Mouse (Mus musculus) kidney, embryonic 16.5 days (tissue): ENCODE results near the gene Serpina1f. TPM values are rescaled to one million over a fixed set of nuclear protein-coding genes. Genes with fewer than 3 reads are reported as not detected.
"Not testable (repeated sequence)": the region's sequence is repeated elsewhere in the genome, so short reads cannot be mapped to it uniquely, and the experiment has no call there.

ENCODE experiments used
- ATAC-seq: fragments of 200-750 bp; cut with Nextera tagmentation; 2 replicates; pipeline ENCODE4 v1.8.0; 2017; ENCODE audit warnings: moderate TSS enrichment; ENCODE audit not compliant: low FRiP score, low TSS enrichment
- H3K27ac ChIP-seq: fragments of 300-500 bp; sonication (generic); 2 replicates; pipeline ENCODE4 v1.5.1; 2014; ENCODE audit warnings: low read length
- H3K27me3 ChIP-seq: fragments of 300-500 bp; sonication (generic); 2 replicates; pipeline ENCODE4 v1.6.1; 2014; ENCODE audit warnings: low read length, control low read depth, mixed read lengths; ENCODE audit not compliant: insufficient read depth
- H3K36me3 ChIP-seq: fragments of 300-500 bp; sonication (generic); 2 replicates; pipeline ENCODE4 v1.6.1; 2014; ENCODE audit warnings: low read length, control low read depth, mixed read lengths; ENCODE audit not compliant: insufficient read depth
- H3K4me1 ChIP-seq: fragments of 300-500 bp; sonication (generic); 2 replicates; pipeline ENCODE4 v1.6.1; 2014; ENCODE audit warnings: low read length, control low read depth, mixed read lengths; ENCODE audit not compliant: insufficient read depth
- H3K4me2 ChIP-seq: fragments of 300-500 bp; sonication (generic); replicated peaks from 2 replicates; pipeline ENCODE4 v1.6.1; 2014; ENCODE audit warnings: low read depth, low read length
- H3K4me3 ChIP-seq: fragments of 300-500 bp; sonication (generic); 2 replicates; pipeline ENCODE4 v1.5.1; 2014; ENCODE audit warnings: mild to moderate bottlenecking, low read length
- H3K9ac ChIP-seq: fragments of 300-500 bp; sonication (generic); replicated peaks from 2 replicates; pipeline ENCODE4 v1.6.1; 2014; ENCODE audit warnings: low read length
- H3K9me3 ChIP-seq: fragments of 300-500 bp; sonication (generic); 2 replicates; pipeline ENCODE4 v1.6.1; 2016; ENCODE audit warnings: low read length, control low read depth
- WGBS: fragments of 180-500 bp; shearing (Covaris S2); extraction: QIAGEN DNeasy Blood & Tissue Kit; methylation state at CpG from one replicate; pipeline ENCODE4 v1.1.7; 2014; 5-methylcytosine and 5-hydroxymethylcytosine counted together
- polyA plus RNA-seq: library from polyadenylated mRNA; unstranded; fragments of >200 nt; fragmentation: Nextera tagmentation; extraction: Ambion mirVana; gene quantifications from 2 replicates; pipeline ENCODE4 v1.2.1, GENCODE M21; 2015

The Serpina1f gene
- polyA plus RNA-seq: not detected in 2 replicates

- no peak for ATAC-seq
- Histone ChIP-seq H3K9me3 (no peaks in the 10 kb centered on the region), H3K27ac (no peak within 1 kb of the TSS), H3K36me3 (no peaks in the 10 kb centered on the region), H3K4me2 (no peak within 1 kb of the TSS), H3K27me3 (no peaks in the 10 kb centered on the region), H3K4me3 (no peak within 1 kb of the TSS), H3K9ac (no peak within 1 kb of the TSS), H3K4me1 (no peaks in the 10 kb centered on the region)
- WGBS: 79% methylated on average over 8 of the region's 8 CpGs
Observed at GRCm38 (mm10) chr12:103695429-103695828, at the start of gene Serpina1f. Gene Serpina1f, minus strand, starts transcription at chr12:103695529.

GRCm38 (mm10) chr12:103737791-103738580 lies 42.7 kb upstream of the Serpina1f start:
- not testable (repeated sequence) for H3K9me3 ChIP-seq, ATAC-seq, H3K9ac ChIP-seq, H3K4me1 ChIP-seq, H3K4me3 ChIP-seq, H3K27ac ChIP-seq, H3K27me3 ChIP-seq, H3K4me2 ChIP-seq, H3K36me3 ChIP-seq
- 67% methylated on average over 5 of the region's 6 CpGs for WGBS

- H3K36me3 ChIP-seq, H3K4me3 ChIP-seq, H3K9me3 ChIP-seq, ATAC-seq, H3K4me2 ChIP-seq, H3K27me3 ChIP-seq, H3K27ac ChIP-seq, H3K9ac ChIP-seq, H3K4me1 ChIP-seq: not testable (repeated sequence)
- 82% methylated on average over 4 of the region's 4 CpGs for WGBS
Observed at GRCm38 (mm10) chr12:103735566-103735965, 40.2 kb upstream of the Serpina1f start.

- H3K27ac ChIP-seq, ATAC-seq, H3K4me2 ChIP-seq, H3K4me1 ChIP-seq, H3K4me3 ChIP-seq, H3K36me3 ChIP-seq, H3K9ac ChIP-seq, H3K27me3 ChIP-seq, H3K9me3 ChIP-seq: not testable (repeated sequence)
- WGBS: 81% methylated on average over 4 of the region's 4 CpGs
Observed at GRCm38 (mm10) chr12:103735101-103735500, 39.8 kb upstream of the Serpina1f start.

GRCm38 (mm10) chr12:103711537-103711936 lies 16.2 kb upstream of the Serpina1f start:
- 80% methylated on average over 3 of the region's 3 CpGs for WGBS
- H3K27me3 ChIP-seq: no peaks in the 10 kb centered on the region
- H3K4me2 ChIP-seq: no peak overlapping the region
- no peaks in the 10 kb centered on the region for H3K9me3 ChIP-seq
- H3K36me3 ChIP-seq: no peaks in the 10 kb centered on the region
- H3K9ac ChIP-seq: no peak overlapping the region
- H3K27ac ChIP-seq: no peak overlapping the region
- no peaks in the 10 kb centered on the region for H3K4me1 ChIP-seq
- no peak for ATAC-seq
- no peak overlapping the region for H3K4me3 ChIP-seq

GRCm38 (mm10) chr12:103710405-103710804 lies 15.1 kb upstream of the Serpina1f start:
- ATAC-seq: no peak
- Histone ChIP-seq H3K4me2 (no peak overlapping the region), H3K36me3 (no peaks in the 10 kb centered on the region), H3K4me3 (no peak overlapping the region), H3K27ac (no peak overlapping the region), H3K27me3 (no peaks in the 10 kb centered on the region), H3K9ac (no peak overlapping the region), H3K4me1 (no peaks in the 10 kb centered on the region), H3K9me3 (no peaks in the 10 kb centered on the region)
- 54% methylated on average over 1 of the region's 1 CpGs for WGBS

GRCm38 (mm10) chr12:103706113-103706512 lies 10.8 kb upstream of the Serpina1f start:
- no peaks in the 10 kb centered on the region for H3K4me1 ChIP-seq
- H3K36me3 ChIP-seq: no peaks in the 10 kb centered on the region
- H3K27me3 ChIP-seq: no peaks in the 10 kb centered on the region
- 70% methylated on average over 4 of the region's 4 CpGs for WGBS
- no peak overlapping the region for H3K4me3 ChIP-seq
- H3K9ac ChIP-seq: no peak overlapping the region
- H3K27ac ChIP-seq: no peak overlapping the region
- H3K9me3 ChIP-seq: no peaks in the 10 kb centered on the region
- H3K4me2 ChIP-seq: no peak overlapping the region
- ATAC-seq: no peak

GRCm38 (mm10) chr12:103705547-103705946 lies 10.2 kb upstream of the Serpina1f start:
- Histone ChIP-seq H3K9me3 (no peaks in the 10 kb centered on the region), H3K4me3 (no peak overlapping the region), H3K4me1 (no peaks in the 10 kb centered on the region), H3K27ac (no peak overlapping the region), H3K27me3 (no peaks in the 10 kb centered on the region), H3K36me3 (no peaks in the 10 kb centered on the region), H3K4me2 (no peak overlapping the region), H3K9ac (no peak overlapping the region)
- WGBS: 53% methylated on average over 2 of the region's 2 CpGs
- ATAC-seq: no peak

GRCm38 (mm10) chr12:103700144-103700750 lies 4.9 kb upstream of the Serpina1f start:
- no peak overlapping the region for H3K4me3 ChIP-seq
- no peaks in the 10 kb centered on the region for H3K27me3 ChIP-seq
- no peaks in the 10 kb centered on the region for H3K4me1 ChIP-seq
- no peak for ATAC-seq
- H3K4me2 ChIP-seq: no peak overlapping the region
- H3K27ac ChIP-seq: no peak overlapping the region
- H3K9ac ChIP-seq: no peak overlapping the region
- H3K9me3 ChIP-seq: no peaks in the 10 kb centered on the region
- no peaks in the 10 kb centered on the region for H3K36me3 ChIP-seq
- 68% methylated on average over 4 of the region's 4 CpGs for WGBS

- Histone ChIP-seq H3K36me3 (no peaks in the 10 kb centered on the region), H3K4me2 (no peak overlapping the region), H3K27ac (no peak overlapping the region), H3K4me1 (no peaks in the 10 kb centered on the region), H3K9me3 (no peaks in the 10 kb centered on the region), H3K9ac (no peak overlapping the region), H3K4me3 (no peak overlapping the region), H3K27me3 (no peaks in the 10 kb centered on the region)
- no peak for ATAC-seq
- WGBS: 6% methylated on average over 3 of the region's 3 CpGs
Observed at GRCm38 (mm10) chr12:103688221-103688814, 7.0 kb downstream of the Serpina1f start.
